Mouse (Mus musculus): ENCODE measurements around the gene Ccdc18.
"Not testable (repeated sequence)": the region's sequence is repeated elsewhere in the genome, so short reads cannot be mapped to it uniquely, and the experiment has no call there.

Gene Ccdc18

DNA sequence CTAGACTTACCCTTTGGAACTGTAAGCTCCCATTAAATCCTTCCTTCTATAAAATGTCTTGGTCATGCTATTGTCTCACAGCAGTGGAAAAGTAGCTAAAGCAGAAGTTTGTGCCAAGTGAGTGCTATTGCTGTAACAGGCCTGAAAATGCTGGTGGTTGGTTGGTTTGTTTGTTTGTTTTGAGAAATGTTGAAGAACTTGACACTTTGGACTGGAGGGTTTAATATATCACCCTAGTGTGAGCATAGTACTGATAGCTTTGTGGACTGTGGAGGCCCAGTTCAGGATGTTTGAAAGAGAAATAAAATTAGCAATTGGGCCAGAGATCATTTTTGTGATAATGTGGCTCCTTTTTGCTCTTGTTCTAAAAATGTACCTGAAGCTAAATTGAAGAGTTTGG, 93.5 kb downstream of the Ccdc18 start:
- in situ Hi-C loops (cut with MboI; ENCODE audit: low pct_unique_long_range_greater_than_20kb in 1 of 2, low sequenced_read_pairs in 2 of 2, unreplicated experiment in 1 of 2), result no loop called here

- in situ Hi-C loops (cut with MboI; ENCODE audit: low pct_unique_long_range_greater_than_20kb in 1 of 2, low sequenced_read_pairs in 2 of 2, unreplicated experiment in 1 of 2), result no loop called here
These were observed 113.7 kb downstream of the Ccdc18 start for GRCm38 (mm10) chr5:108246314-108246765.

DNA sequence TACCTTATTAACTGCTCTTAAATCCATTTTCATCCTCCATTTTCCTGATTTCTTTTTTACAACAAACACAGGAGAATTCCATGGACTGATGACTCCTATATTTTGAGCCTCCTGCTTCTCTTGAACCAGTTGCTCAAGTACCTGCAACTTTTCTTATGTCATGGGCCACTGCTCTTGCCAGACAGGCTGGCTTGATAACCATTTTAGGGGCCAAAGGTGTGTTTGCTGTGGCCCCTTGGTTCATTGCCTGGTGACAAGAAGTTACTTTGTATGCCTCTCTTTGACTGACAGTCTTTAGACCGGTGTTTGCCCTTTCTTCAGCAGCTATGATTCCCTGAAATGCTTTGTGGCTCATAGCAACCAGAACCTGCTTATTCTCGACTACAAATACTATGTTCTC, 117.4 kb downstream of the Ccdc18 start:
- in situ Hi-C loops (cut with MboI; ENCODE audit: low pct_unique_long_range_greater_than_20kb in 1 of 2, low sequenced_read_pairs in 2 of 2, unreplicated experiment in 1 of 2), result no loop called here

DNA sequence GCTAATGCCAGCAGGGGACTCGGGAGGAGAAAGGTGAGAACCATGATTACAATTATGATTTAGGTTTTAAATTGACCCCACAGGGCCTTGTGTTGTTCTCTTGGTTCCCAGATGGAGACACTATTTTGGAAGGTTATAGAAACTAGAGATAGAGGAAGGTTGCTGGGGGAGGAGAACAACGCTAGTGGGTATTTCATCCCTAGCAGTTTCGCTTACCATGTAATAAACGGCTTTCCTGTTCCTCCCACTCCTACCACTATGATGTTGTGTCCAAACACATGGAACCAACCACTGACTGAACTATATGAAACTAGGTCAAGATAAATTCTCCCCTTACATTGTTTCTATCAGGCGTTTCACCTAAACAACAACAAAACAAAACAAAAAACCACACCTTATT, 122.6 kb downstream of the Ccdc18 start:
- in situ Hi-C loops (cut with MboI; ENCODE audit: low pct_unique_long_range_greater_than_20kb in 1 of 2, low sequenced_read_pairs in 2 of 2, unreplicated experiment in 1 of 2), result no loop called here

DNA sequence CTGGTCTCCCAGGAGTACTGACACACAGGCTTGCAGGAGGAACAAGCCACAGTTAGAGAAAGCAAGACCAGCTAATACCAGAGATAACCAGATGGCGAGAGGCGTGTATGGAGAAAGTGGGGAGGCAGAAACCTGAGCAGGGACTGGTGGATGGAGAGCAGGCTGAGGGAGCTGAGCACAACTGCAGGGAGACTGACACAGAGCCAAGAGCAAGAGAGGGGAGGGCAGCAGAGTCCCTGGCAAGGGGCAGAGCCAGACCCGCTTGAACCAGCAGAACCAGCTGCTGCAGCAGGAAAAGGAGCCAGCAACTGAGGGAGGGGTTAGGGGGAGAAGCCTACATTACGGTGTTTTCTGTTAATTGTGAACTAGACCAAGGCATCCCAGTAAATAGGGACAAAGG, 130.0 kb downstream of the Ccdc18 start:
- in situ Hi-C loops (cut with MboI; ENCODE audit: low pct_unique_long_range_greater_than_20kb in 1 of 2, low sequenced_read_pairs in 2 of 2, unreplicated experiment in 1 of 2), result no loop called here

DNA sequence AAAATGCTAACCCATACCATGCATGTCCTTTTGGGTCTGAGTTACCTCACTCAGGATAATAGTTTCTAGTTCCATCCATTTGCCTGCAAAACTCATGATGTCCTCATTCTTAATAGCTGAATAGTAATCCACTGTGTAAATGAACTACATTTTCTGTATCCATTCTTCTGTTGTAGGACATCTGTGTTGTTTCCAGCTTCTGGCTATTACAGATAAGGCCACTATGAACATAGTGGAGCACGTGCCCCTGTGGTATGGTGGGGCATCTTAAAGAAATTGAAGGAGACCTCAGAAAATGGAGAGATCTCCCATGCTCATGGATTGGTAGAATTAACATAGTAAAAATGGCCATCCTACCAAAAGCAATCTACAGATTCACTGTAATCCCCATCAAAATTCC, 131.1 kb downstream of the Ccdc18 start:
- in situ Hi-C loops (cut with MboI; ENCODE audit: low pct_unique_long_range_greater_than_20kb in 1 of 2, low sequenced_read_pairs in 2 of 2, unreplicated experiment in 1 of 2), result not testable (repeated sequence)

DNA sequence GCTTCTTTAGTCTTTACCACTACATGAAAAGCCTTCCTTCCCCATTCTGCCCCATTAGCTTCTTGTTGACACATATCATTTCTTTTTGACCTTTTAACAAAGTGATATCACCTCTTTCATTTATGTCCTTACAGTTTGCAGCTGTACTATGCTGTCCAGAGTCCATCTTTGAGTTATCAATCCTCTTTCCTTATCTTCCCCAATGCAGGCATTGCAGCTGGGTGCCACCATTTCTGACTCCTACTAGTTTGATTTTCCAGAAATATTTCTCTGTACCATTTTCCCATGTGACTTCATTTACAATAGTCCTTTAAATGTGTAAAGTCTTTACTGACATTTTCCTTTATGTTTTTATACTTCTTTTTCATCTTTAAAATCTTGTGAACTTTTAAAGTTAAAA, 134.3 kb downstream of the Ccdc18 start:
- in situ Hi-C loops (cut with MboI; ENCODE audit: low pct_unique_long_range_greater_than_20kb in 1 of 2, low sequenced_read_pairs in 2 of 2, unreplicated experiment in 1 of 2), result no loop called here

- in situ Hi-C loops (cut with MboI; ENCODE audit: low pct_unique_long_range_greater_than_20kb in 1 of 2, low sequenced_read_pairs in 2 of 2, unreplicated experiment in 1 of 2), result no loop called here
These were observed 135.7 kb downstream of the Ccdc18 start, which contains the start of gene Dr1 for GRCm38 (mm10) chr5:108268127-108269062. Gene Dr1 (plus strand): TSS chr5:108268897.

DNA sequence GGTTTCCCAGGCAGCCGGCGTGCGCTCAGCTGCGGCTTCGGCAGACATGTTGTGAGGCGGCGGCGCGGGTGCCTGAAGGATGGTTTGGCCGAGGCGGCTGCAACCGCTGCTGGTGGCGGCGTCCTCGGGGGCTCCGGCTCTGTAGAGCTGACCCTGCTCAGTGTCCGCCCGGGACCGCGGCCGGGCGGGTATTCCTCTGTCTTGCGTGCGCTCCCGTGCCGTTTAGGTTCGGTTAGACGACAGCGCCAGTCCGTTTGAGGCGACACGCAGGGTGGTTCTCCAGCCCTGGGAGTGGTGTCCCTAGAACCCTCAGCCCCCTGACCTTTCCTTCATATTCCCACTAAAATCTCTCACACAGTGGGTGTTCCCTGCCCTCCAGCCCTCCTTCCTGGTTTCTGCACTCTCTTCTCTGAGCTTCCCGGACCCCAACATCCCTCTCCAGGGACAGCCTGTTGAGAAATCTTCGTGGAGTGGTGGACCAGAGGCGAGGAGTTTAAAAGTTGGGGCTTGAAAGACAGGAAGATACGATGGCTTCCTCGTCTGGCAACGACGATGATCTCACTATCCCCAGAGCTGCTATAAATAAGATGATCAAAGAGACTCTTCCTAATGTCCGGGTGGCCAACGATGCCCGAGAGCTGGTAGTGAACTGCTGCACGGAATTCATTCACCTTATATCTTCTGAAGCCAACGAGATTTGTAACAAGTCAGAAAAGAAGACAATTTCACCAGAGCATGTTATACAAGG, 136.6 kb downstream of the Ccdc18 start:
- in situ Hi-C loops (cut with MboI; ENCODE audit: low pct_unique_long_range_greater_than_20kb in 1 of 2, low sequenced_read_pairs in 2 of 2, unreplicated experiment in 1 of 2), result no loop called here

DNA sequence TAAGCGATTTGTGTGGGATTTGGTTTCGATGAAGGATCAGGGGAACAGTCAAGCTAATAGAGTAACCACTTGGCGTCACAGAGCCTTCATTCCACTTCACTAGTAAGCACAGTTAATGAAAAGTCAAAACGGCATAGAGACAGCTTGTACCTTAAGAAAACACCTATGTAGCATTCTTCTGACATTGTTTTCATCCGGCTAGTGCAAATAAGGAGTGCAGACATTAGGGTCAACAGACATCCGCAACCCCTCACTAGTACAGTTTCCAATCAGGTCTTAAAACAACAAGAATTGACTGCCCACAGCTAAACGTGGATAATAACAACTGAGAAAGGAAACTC, 137.1 kb downstream of the Ccdc18 start:
- in situ Hi-C loops (cut with MboI; ENCODE audit: low pct_unique_long_range_greater_than_20kb in 1 of 2, low sequenced_read_pairs in 2 of 2, unreplicated experiment in 1 of 2), result no loop called here

DNA sequence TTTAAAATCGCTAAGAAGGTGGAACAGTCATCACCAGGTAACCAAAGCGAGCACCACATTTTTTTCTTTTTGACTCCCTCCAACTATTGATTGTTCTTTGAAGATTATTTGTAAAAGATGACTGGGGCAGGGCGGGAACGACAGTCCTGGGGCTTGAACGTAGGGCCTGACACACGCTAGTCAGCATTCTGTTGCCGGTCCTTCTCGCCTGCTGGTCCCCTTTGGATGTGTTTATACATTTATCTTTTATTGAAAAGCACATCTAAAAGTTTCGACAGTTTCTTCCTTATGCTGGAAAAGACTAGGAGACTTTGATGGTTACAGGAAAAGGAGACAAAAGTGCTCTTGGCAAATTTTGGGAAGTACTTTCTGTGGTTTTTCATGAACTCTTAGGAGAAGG, 137.7 kb downstream of the Ccdc18 start:
- in situ Hi-C loops (cut with MboI; ENCODE audit: low pct_unique_long_range_greater_than_20kb in 1 of 2, low sequenced_read_pairs in 2 of 2, unreplicated experiment in 1 of 2), result no loop called here

- in situ Hi-C loops (cut with MboI; ENCODE audit: low pct_unique_long_range_greater_than_20kb in 1 of 2, low sequenced_read_pairs in 2 of 2, unreplicated experiment in 1 of 2), result not testable (repeated sequence)
These were observed 138.7 kb downstream of the Ccdc18 start for GRCm38 (mm10) chr5:108271345-108271744.

Data from mouse embryonic stem cell (cell line).